Mouse (Mus musculus) thymus, postnatal 0 days (tissue): ENCODE results near the gene Dnaaf2. TPM values are rescaled to one million over a fixed set of nuclear protein-coding genes. Genes with fewer than 3 reads are reported as not detected.
"Not testable (repeated sequence)": the region's sequence is repeated elsewhere in the genome, so short reads cannot be mapped to it uniquely, and the experiment has no call there.

Experiments
- DNase-seq: peaks from one replicate; pipeline ENCODE4 v3.0.0-alpha.2; 2015; ENCODE audit warnings: low spot score
- microRNA-seq: library from miRNA; unstranded; fragments of <30 nt; microRNA quantifications from one replicate; pipeline ENCODE4, GENCODE M21; 2016; ENCODE audit warnings: borderline number of aligned reads
- polyA plus RNA-seq: library from polyadenylated mRNA; unstranded; fragments of >200 nt; fragmentation: Nextera tagmentation; extraction: Ambion mirVana; gene quantifications from 2 replicates; pipeline ENCODE4 v1.2.1, GENCODE M21; 2015

Gene Dnaaf2
- polyA plus RNA-seq, 1 experiment from 2014 or later: 11.0 TPM

DNA sequence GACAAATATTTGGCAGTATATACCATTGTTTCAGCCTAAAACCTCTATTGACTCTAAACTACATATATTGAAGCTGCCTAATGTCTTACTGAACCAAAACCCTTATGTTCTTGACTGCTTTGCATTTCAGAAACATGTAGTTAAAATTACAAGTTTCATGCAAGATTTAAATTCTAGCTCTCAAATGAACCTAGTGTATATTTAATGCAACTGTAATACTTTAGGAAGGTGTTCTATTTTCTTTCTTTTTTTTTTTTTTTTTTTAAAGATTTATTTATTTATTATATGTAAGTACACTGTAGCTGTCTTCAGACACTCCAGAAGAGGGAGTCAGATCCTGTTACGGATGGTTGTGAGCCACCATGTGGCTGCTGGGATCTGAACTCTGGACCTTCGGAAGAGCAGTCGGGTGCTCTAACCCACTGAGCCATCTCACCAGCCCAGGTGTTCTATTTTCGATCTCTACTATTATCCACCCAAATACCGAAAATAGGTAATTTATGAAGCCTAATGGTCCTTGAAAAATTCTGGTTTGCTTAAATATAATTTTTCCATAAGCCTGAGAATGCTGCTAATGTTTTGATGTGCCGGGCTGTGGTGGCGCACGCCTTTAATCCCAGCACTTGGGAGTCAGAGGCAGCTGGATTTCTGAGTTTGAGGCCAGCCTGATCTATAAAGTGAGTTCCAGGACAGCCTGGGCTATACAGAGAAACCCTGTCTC is 31.2 kb downstream of the Dnaaf2 start:
- not testable (repeated sequence) for DNase-seq

DNA sequence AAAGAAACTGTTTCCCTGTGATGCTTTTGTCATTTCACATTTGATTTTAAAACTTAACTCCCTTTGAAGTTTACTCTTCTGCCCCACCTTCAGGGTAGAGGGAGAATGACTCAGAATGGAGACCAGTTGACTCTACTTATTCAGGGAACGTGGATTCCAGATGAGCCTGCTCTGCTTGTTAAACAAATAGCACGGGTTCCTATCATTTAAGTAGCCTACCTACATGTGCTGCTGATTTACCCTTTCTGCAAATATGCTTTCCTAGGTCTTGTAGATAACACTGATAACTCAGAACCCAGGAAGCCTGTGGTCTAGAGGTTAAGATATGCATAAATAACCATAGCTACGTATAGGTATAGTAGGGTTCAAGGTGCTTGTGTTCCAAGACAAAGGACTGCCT is 33.3 kb downstream of the Dnaaf2 start:
- peak; percentile 21 for DNase-seq

DNA sequence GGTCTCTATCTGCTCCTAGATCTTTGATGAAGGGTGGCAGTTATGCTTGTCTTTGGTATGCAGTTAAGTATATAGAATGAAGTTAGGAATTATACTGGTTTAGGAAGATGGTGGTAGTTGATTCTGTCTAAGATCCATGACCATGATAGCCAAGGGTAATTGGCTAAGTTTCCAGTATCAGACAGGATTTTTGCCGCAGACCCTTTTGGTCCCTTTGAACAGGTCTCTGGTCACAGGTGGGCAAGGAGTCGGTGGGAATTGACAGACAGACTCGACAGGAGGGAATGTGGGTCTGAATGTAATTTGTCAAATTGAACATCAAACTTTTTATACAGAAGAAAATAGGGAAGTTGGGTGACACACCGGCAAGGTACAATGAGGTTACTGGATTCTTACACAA is 34.6 kb downstream of the Dnaaf2 start:
- not testable (repeated sequence) for DNase-seq

DNA sequence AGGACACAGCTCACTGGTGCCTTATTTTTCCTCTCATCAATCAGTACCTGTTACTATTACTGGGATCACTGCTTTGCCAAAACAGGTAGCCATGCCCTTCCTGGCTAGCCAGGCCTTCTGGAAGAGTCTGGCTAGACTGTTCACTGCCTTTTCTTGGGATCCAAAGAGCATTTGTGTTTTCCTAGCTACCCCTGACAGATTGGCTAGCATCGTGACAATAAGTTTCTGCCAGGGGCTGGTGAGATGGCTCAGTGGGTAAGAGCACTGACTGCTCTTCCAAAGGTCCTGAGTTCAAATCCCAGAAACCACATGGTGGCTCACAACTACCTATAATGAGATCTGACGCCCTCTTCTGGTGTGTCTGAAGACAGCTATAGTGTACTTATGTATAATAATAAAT is 37.6 kb downstream of the Dnaaf2 start:
- not testable (repeated sequence) for DNase-seq

DNA sequence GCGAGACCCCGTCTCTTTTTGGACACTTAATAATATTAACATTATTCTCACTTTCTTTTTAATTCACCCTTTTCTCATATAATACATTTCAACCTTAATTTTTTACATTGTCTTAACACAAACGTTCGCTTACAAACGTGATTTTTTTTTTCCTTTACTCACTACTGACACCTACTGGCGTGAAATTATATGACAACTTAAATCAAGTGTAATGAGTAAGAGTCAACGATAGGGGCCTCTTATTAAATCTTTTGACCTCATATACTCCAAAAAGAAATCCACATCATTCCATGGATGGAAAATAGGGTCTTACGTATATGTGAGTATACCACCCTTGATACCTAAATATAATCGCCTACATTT is 38.7 kb downstream of the Dnaaf2 start:
- DNase-seq: peak; percentile 89

DNA sequence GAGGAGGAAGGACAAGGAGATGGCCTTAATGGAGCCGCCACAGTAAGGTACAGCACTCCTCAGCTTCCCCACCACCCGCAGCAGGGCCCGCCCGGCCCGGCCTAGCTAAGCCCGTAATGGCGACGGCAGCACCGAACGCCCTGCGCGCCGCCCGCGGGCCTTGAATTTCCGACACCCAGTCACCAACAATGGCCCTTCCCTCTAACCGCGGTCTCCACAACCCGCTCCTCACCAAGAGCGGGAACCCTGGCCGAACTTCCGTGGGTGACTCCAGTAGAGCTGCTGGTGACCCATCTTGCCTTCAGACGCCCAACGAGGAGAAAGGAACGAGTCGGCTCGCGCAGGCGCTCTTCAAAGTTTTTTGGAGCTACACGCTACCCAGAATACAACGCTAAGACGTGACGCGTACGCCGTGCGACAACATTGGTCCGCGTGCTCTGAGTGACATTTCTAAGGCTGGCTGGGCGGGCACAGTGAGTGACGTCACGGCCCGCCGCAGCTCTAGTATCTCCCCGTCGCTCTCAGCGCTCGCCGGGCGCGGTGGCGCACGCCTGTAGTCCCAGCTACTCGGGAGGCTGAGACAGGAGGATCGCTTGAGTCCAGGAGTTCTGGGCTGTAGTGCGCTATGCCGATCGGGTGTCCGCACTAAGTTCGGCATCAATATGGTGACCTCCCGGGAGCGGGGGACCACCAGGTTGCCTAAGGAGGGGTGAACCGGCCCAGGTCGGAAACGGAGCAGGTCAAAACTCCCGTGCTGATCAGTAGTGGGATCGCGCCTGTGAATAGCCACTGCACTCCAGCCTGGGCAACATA is 39.3 kb downstream of the Dnaaf2 start, which contains the start of gene Rps29:
Gene Rps29, minus strand, starts transcription at position 422 of the 813 bp plus-strand sequence.
- DNase-seq: peak; percentile 100

DNA sequence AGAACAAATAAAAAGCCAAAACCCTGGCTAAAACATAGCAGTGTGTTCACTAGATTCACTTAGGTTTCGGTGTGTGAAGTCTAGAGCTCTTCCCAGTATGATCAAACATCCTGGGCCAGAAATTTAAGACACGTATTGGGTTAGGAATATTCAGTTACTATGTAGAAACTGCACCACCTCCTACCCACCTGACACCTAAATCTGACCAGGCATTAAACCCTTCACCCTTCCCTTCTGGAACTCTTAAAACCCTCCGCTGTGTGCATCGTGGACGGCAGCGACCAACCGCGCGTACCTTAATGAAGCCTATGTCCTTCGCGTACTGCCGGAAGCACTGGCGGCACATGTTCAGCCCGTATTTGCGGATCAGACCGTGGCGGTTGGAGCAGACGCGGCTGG is 39.9 kb downstream of the Dnaaf2 start:
- DNase-seq: no peak

DNA sequence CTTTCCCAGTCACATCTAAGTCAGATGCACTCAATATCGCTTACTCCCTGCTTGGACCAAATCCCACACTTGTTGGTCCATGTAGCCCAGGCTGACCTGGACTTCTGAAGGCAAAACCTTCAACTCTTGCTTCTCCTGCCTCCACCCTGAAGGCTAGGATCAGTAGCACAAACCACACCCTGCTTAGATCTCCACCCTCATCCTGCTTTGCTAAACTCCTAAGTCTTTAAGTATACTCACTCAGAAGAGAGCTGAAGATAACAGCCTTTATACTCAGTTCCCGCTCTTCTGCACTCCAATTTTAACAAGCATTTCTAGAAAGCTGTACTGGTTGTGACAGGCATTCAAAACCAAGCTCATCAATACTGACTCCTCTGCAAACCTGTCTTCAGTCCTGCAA is 41.1 kb downstream of the Dnaaf2 start:
- DNase-seq: no peak

DNA sequence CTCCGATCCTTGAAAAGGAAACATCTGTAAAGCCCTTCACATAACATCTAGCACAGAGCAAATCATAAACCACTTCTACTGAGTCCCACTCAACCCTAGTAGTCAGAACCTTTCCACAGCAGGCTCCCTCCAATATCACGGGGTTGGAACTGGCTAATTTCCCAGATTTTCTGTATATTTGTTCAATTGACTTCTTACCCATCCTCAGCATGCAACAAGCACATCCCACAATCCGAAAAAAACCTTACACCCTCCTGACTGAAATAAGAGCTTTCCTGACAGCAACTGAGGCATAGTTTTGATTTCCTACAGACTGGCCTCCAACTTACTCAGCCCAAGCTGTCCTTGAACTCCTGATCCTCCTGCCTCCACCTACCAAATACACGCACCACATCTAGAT is 41.8 kb downstream of the Dnaaf2 start:
- no peak for DNase-seq

DNA sequence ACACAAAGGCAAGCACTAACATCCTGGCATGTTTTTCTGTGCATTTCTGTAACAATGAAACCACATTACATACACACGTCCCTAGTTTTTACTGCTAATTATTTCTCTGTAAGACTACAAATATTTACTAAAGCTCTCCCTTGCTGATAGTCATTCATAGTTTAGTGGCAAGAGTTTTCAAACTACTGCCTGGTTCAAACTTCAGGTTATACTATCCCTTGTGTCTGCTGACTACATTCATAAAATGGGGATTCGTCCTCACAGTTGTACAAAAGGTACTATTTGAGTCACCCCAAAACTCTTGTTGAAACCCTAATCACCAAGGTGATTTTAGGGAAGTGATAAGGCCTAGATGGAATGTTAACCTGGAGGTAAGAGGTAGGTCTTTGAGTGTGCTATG is 42.3 kb downstream of the Dnaaf2 start:
- DNase-seq: no peak

DNA sequence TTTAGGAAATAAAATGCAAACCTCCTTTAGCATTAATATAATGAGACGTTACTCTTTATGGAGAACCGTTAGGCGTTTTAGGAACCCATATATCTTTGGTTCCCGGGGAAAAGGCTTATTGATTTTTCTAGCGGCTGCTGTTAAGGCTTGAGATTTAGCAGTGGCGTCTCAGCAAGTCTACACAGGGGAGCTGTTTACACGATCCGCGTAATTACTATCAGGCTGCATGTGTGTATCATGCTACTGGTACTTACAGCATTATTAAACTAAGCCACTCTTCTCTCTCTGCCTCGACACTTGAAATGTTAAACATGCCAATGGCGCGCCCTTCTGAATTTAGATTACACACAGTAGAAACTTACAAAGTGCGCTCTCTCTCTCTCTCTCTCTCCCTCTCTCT is 48.2 kb downstream of the Dnaaf2 start:
- DNase-seq: no peak

DNA sequence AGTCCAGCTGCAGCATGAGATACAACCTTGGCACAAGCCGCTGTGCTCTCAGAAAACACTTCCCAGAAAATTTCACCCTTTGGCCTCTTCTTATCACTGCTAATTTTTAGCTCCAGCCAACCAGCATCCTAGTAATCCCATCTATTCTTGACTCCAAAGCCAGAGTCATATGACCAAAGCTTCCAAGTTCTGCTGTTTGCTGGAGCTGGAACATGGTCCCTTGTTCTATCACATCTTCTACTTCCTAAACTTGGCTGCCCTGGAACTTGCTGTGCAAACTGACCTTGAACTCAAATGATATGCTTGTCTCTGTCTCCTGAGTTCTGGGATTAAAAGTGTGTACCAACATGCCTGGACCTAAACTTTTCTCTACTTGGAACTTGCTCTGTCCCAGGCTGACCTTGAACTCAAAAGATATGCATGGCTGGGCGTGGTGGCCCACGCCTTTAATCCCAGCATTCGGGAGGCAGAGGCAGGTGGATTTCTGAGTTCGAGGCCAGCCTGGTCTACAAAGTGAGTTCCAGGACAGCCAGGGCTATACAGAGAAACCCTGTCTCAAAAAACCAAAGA is 51.0 kb downstream of the Dnaaf2 start:
- DNase-seq: no peak

DNA sequence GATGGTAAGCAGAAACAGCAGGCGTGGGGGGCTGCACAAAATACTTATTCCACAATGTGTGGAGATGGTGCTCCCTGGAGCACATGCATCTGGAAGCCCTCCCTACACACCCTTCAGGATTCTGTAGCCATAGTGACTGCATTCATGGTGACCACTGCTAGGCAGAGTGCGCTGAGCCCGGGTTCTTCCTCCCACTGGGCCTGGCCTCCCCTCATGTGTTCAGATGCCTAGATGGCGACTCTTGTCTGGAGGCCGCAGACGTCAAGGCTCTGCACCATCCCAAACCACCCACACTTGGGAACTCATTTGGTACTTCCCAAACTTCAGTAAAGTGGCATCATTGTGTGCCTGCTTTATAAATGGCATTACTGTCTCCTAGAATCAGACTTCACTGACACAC is 54.8 kb downstream of the Dnaaf2 start:
- DNase-seq: no peak

DNA sequence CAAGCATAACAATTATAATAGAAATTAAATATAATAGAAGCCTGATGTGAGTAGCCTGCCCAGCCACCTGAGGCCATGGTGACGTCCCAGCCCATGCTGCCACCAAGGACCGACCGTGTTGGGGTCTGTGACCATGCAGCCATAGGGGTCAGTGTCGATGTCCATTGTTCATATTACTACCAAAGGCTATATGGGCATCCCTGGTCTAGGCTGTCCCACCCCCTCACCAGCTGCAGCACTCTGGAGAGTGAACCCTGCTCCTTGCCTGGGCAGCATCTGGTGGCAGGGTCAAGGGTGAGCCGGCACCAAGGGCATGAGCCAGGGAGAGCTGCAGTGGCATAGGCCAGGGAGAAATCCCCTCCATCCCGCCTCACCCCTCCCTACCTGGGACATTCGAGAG is 58.4 kb downstream of the Dnaaf2 start:
- no peak for DNase-seq

DNA sequence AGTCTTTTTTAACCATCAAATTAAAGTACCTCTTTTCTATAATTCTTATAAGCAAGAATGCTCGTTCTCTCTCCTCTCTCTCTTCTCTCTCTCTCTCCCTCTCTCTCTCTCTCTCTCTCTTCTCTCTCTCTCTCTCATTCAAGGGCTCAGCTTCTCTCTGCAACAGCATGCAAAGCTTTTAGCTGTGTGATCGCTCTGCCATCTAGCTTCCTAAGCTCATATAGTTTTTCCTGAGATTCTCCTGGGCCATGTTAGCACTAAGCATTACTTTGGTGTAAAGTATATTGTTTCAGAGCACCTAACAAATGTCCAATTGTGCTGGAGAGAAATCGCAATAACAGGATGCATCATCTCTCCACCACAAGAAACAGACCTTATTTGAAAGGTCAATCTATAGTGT is 59.0 kb downstream of the Dnaaf2 start:
- DNase-seq: no peak

Small RNA genes within 50 kb of the gene (microRNA-seq; reads per million reads assigned to microRNA genes)
- gene Gm47287 (not detected), gene Gm47295 (not detected)

Other genes with a start within 250 kb of the Dnaaf2 start
- 3,209 and 3,306 TPM in 2 replicates for gene Rps29, start 39.2 kb downstream of the Dnaaf2 start, polyA plus RNA-seq
- gene Lrr1, start 29.6 kb downstream of the Dnaaf2 start, polyA plus RNA-seq: 27.4 and 30.1 TPM in 2 replicates
- gene Rpl36al, start 14.3 kb downstream of the Dnaaf2 start, polyA plus RNA-seq: 931 and 1,018 TPM in 2 replicates
- 54.3 and 63.3 TPM in 2 replicates for gene Mgat2, start 14.3 kb downstream of the Dnaaf2 start, polyA plus RNA-seq
- 35.7 and 37.1 TPM in 2 replicates for gene Gm49383, start 1.3 kb downstream of the Dnaaf2 start, polyA plus RNA-seq
- 29.5 and 31.1 TPM in 2 replicates for gene Gm49384, start 5.8 kb upstream of the Dnaaf2 start, polyA plus RNA-seq
- gene Pole2, start 29.8 kb upstream of the Dnaaf2 start, polyA plus RNA-seq: 21.4 and 23.1 TPM in 2 replicates
- 15.6 and 22.8 TPM in 2 replicates for gene Klhdc1, start 42.7 kb upstream of the Dnaaf2 start, polyA plus RNA-seq
- 37.9 and 38.8 TPM in 2 replicates for gene Klhdc2, start 98.3 kb upstream of the Dnaaf2 start, polyA plus RNA-seq
- 84.3 and 93.2 TPM in 2 replicates for gene Nemf, start 158.7 kb upstream of the Dnaaf2 start, polyA plus RNA-seq
- 93.8 and 123 TPM in 2 replicates for gene Arf6, start 173.7 kb upstream of the Dnaaf2 start, polyA plus RNA-seq
- 2.4 and 2.9 TPM in 2 replicates for gene Gm9887, start 174.0 kb upstream of the Dnaaf2 start, polyA plus RNA-seq